Mouse (Mus musculus) embryo, embryonic 9.5 days (tissue): ENCODE measurements around the gene Vpreb3.
"Not testable (repeated sequence)": the region's sequence is repeated elsewhere in the genome, so short reads cannot be mapped to it uniquely, and the experiment has no call there.

Experiments used
- DNase-seq: peaks from one replicate; pipeline ENCODE4 v3.0.0-alpha.2; 2017; ENCODE audit errors: extremely low spot score

The Vpreb3 gene

GRCm38 (mm10) chr10:75973846-75974245 is 31.0 kb downstream of the Vpreb3 start:
- DNase-seq: no peak

- no peak for DNase-seq
These were observed 32.4 kb downstream of the Vpreb3 start for GRCm38 (mm10) chr10:75975216-75975615.

GRCm38 (mm10) chr10:75978119-75978834 is 35.4 kb downstream of the Vpreb3 start:
- no peak for DNase-seq

- no peak for DNase-seq
These were observed 35.9 kb downstream of the Vpreb3 start for GRCm38 (mm10) chr10:75978835-75979157.

GRCm38 (mm10) chr10:75979432-75979831 is 36.6 kb downstream of the Vpreb3 start:
- DNase-seq: no peak

- DNase-seq: no peak
These were observed 47.7 kb downstream of the Vpreb3 start for GRCm38 (mm10) chr10:75990430-75991042.

GRCm38 (mm10) chr10:75993616-75994240 is 50.9 kb downstream of the Vpreb3 start:
- no peak for DNase-seq

GRCm38 (mm10) chr10:75994531-75995210 is 51.8 kb downstream of the Vpreb3 start:
- DNase-seq: not testable (repeated sequence)

GRCm38 (mm10) chr10:75995463-75995862 is 52.6 kb downstream of the Vpreb3 start:
- no peak for DNase-seq

GRCm38 (mm10) chr10:75996315-75996714 is 53.5 kb downstream of the Vpreb3 start:
- DNase-seq: no peak
